Mouse (Mus musculus) central nervous system, embryonic 11.5 days (tissue): ENCODE data around the gene Thumpd3. TPM values are rescaled to one million over a fixed set of nuclear protein-coding genes. Genes with fewer than 3 reads are reported as not detected.

Experiments
- polyA plus RNA-seq: library from polyadenylated mRNA; depleted of rRNA; stranded (reverse); fragments of >200 nt; gene quantifications from 2 replicates; pipeline ENCODE4 v1.2.3, GENCODE M21; 2012; rRNA removed

The Thumpd3 gene
- 39.5 and 73.3 TPM in 2 replicates for polyA plus RNA-seq

GRCm38 (mm10) chr6:113046041-113046975 is at the start of gene Thumpd3:
Gene Thumpd3, plus strand, starts transcription at chr6:113046225.

GRCm38 (mm10) chr6:113076686-113077516 is 30.9 kb downstream of the Thumpd3 start, which contains the start of gene Setd5:
Gene Setd5, plus strand, starts transcription at chr6:113077365.

Other genes starting within 250 kb of the Thumpd3 start
- 56.4 and 84.1 TPM in 2 replicates for gene Srgap3, start 99.0 kb upstream of the Thumpd3 start, polyA plus RNA-seq
- 54.7 and 85.2 TPM in 2 replicates for gene Setd5, start 31.1 kb downstream of the Thumpd3 start, polyA plus RNA-seq
- 19.1 and 31.3 TPM in 2 replicates for gene Lhfpl4, start 149.2 kb downstream of the Thumpd3 start, polyA plus RNA-seq
- gene Mtmr14, start 191.6 kb downstream of the Thumpd3 start, polyA plus RNA-seq, result 26.0 and 31.0 TPM in 2 replicates
- 0.11 and 0.37 TPM in 2 replicates for gene Cpne9, start 236.1 kb downstream of the Thumpd3 start, polyA plus RNA-seq